Mouse (Mus musculus) layer of hippocampus, postnatal 25 days (tissue): ENCODE measurements around the gene Itgb4. TPM values are rescaled to one million over a fixed set of nuclear protein-coding genes. Genes with fewer than 3 reads are reported as not detected.

Experiments
- DNase-seq, 2 experiments: peaks; one replicate each; pipeline ENCODE4 v3.0.0; 2022; ENCODE audit warnings: mixed read lengths in 2 of 2, low spot score in 1 of 2; ENCODE audit errors: extremely low spot score in 1 of 2
- total RNA-seq, 2 experiments: library from RNA; stranded (reverse); gene quantifications; 2 replicates each; pipeline ENCODE4 v1.2.3; 2021

The Itgb4 gene
- total RNA-seq, 2 experiments from 2014 or later, result 5.2 to 6.5 TPM

DNA sequence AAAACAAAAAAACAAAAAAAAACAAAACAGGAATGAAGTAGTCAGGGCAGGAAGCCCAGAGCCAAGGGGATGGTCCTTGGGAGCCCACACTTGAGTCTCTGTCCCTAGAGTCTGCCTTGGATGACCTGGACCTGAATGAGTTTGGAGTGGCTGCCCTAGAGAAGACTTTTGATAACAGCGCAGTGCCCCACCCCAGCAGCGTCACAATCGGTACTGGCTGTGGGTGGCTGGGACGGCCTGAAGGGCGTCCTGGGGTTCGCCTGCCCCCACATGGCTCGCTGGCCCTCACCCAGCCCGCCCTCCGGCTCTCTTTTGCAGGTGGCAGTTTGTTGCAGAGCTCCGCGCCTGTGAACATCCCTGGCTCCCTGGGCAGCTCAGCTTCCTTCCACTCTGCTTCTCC is 81.4 kb downstream of the Itgb4 start:
- no peak for DNase-seq

DNA sequence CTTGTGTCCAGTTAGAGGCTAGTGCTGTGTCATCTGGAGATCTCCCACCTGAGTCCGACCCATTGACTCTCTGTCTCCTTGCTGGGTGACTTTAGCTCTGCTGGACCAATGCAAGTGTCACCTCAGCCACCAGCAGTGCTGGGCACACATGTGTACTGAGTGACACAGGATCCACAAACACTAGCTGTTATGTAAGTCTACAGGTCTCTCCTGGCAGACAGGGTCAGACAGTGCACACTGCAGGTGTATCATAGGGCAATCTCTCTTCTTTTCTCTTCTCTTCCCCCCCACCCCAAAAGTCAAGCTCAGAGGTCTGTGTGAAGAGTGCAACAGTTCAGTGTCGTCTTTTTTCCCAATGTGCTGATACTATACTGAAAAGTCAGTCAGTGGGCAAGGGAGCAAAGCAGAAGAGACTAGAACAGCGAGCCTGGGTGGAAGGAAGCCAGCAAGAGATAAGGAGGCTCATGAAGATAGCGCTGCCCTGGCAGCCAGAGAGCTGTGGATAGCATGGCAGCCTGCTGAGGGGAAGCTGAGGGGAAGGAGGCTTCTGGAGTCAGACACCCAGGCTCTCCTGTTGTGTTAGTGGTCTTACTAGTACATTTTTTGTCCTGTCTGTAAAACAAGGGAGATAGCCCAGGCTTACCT is 82.8 kb downstream of the Itgb4 start:
- DNase-seq, result no peak

Other genes with a start within 250 kb of the Itgb4 start
- gene Tmem94, start 209.3 kb upstream of the Itgb4 start, total RNA-seq, result 10 to 100 TPM; 44.5 to 51.1 TPM
- 10 to 100 TPM; 19.9 to 21.8 TPM for gene Caskin2, start 161.1 kb upstream of the Itgb4 start, total RNA-seq
- 10 to 100 TPM in 1 of 2 experiments, 1 to 10 TPM in 1; 9.4 to 10.9 TPM for gene Tsen54, start 160.0 kb upstream of the Itgb4 start, total RNA-seq
- 1 to 10 TPM; 1.0 to 2.3 TPM for gene Llgl2, start 150.7 kb upstream of the Itgb4 start, total RNA-seq
- under 1 TPM; 0.27 to 0.28 TPM for gene Myo15b, start 116.3 kb upstream of the Itgb4 start, total RNA-seq
- 1 to 10 TPM in 1 of 2 experiments, under 1 TPM in 1; 0.54 to 1.2 TPM for gene Smim5, start 74.7 kb upstream of the Itgb4 start, total RNA-seq
- not detected for gene Smim6, start 62.7 kb upstream of the Itgb4 start, total RNA-seq
- 10 to 100 TPM; 33.1 to 47.4 TPM for gene Sap30bp, start 41.4 kb upstream of the Itgb4 start, total RNA-seq
- gene Recql5, start 41.2 kb upstream of the Itgb4 start, total RNA-seq, result 10 to 100 TPM; 25.7 to 28.4 TPM
- 10 to 100 TPM; 14.0 to 16.9 TPM for gene Galk1, start 38.0 kb downstream of the Itgb4 start, total RNA-seq
- 100 to 1,000 TPM; 281 to 291 TPM for gene H3f3b, start 53.3 kb downstream of the Itgb4 start, total RNA-seq
- gene Unk, start 55.6 kb downstream of the Itgb4 start, total RNA-seq, result 10 to 100 TPM; 19.6 to 23.2 TPM
- 1 to 10 TPM; 1.3 to 2.4 TPM for gene Unc13d, start 103.3 kb downstream of the Itgb4 start, total RNA-seq
- 100 to 1,000 TPM; 390 to 418 TPM for gene Wbp2, start 112.3 kb downstream of the Itgb4 start, total RNA-seq
- 1 to 10 TPM; 5.6 to 5.9 TPM for gene Trim47, start 152.5 kb downstream of the Itgb4 start, total RNA-seq
- gene Trim65, start 156.4 kb downstream of the Itgb4 start, total RNA-seq, result 1 to 10 TPM; 6.2 to 7.1 TPM
- gene Mrpl38, start 164.2 kb downstream of the Itgb4 start, total RNA-seq, result 10 to 100 TPM; 59.1 to 62.7 TPM
- gene Fbf1, start 193.5 kb downstream of the Itgb4 start, total RNA-seq, result 10 to 100 TPM; 74.6 to 96.0 TPM
- gene Ten1, start 224.1 kb downstream of the Itgb4 start, total RNA-seq, result 10 to 100 TPM; 41.4 to 45.1 TPM
- gene Acox1, start 224.3 kb downstream of the Itgb4 start, total RNA-seq, result 100 to 1,000 TPM; 117 to 118 TPM